Mouse (Mus musculus) layer of hippocampus, postnatal 10 days (tissue): Measurements from ENCODE around the gene Aoc1. TPM values are rescaled to one million over a fixed set of nuclear protein-coding genes. Genes with fewer than 3 reads are reported as not detected.

Source experiments
- DNase-seq, 2 experiments: peaks; one replicate each; pipeline ENCODE4 v3.0.0; 2021; ENCODE audit warnings: low spot score in 2 of 2
- total RNA-seq, 2 experiments: library from RNA; stranded (reverse); gene quantifications; 2 replicates each; pipeline ENCODE4 v1.2.3; 2021

Gene Aoc1
- total RNA-seq, 2 experiments from 2014 or later: not detected

DNA sequence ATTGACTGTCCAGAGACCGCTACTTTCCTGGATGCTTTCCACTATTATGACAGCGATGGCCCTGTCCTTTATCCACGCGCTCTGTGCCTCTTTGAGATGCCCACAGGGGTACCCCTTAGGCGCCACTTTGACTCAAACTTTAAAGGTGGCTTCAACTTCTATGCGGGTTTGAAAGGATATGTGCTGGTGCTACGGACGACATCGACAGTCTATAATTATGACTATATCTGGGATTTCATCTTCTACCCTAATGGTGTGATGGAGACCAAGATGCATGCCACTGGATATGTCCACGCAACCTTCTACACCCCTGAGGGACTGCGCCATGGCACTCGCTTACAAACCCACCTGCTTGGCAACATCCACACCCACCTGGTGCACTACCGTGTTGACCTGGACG, 33.7 kb downstream of the Aoc1 start:
- DNase-seq: no peak

- DNase-seq: no peak
Measured at GRCm38 (mm10) chr6:48909229-48909628, 36.5 kb downstream of the Aoc1 start.

DNA sequence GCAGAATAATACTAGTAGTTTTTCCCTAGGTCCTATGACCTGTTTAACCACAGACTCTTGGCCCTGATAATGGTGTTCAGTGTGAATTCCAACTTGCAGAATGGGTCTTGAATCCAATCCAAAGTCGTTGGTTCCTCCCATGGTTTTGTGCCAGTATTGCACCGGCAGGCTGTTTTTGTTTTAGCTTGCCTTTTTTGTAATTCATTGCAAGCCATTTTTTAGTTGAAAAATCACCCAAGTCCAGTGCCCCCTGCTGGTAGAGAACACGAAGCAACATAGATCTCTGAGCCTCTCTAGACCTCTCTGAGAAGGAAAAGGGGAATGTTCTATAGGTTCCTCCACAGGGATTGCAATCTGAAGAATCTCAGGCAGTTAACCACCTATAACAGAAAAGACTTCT, 39.3 kb downstream of the Aoc1 start:
- DNase-seq: peak; percentile 6 to 16

DNA sequence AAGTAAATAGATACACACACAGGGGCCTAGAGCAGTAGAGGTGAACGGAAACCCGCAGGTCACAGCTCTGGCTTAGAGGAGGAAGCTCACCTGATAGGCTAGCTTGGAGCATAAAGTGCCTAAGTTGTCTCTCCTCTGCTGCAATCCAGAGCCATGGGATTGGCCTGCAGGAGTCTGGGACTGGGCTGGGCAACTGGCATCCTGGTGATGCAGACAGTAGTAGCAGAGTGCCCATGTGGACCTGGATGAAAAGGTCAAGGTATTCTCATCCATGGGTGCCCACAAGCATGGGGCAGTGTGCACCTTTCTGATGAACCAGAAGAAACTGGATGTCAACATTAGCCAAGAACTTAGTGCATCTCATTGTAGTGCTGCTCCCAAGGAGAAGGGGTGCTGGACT, 40.9 kb downstream of the Aoc1 start:
- no peak for DNase-seq

DNA sequence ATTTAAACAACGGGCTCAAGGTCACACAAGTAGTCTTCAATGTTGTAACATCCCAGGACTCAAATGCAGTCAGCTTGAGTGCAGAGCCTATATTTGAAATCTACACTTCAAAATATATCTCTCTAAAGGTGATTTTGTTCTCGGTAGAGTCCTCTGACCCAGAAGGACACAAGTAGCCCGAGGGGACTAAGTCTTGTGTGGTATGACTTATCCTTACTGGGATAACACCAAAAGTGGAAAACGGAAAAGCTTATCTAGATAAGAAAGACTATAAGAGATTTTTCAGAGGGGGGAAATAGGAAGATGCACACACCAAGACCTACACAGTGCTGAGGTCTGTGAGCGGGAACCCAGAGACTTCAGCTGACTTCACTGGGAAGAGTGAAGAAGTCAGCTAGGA, 56.9 kb downstream of the Aoc1 start, which contains the start of gene 1600015I10Rik:
TSS of gene 1600015I10Rik (plus strand) at position 301 of the 400 bp plus-strand sequence.
- no peak for DNase-seq

- no peak for DNase-seq
Measured at GRCm38 (mm10) chr6:48949596-48949995, 76.9 kb downstream of the Aoc1 start.

DNA sequence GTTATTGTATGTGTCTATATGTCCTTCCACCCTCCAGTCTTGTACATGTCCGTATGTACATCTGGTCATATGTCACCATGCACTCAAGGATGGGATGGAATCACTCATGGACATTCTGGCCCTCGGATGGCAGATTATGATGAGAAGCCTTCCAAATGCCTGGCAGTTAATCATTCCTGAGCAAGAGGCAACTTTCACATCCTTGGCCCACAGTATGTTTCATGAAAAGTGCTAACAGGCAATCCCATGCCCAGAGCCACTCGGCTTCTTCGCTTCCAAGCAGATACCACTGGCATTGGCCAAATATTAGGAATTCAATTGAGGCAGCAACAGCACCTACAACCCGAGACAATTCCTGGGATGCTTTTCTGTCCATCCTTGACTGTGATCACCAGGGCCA, 78.0 kb downstream of the Aoc1 start:
- no peak for DNase-seq

- DNase-seq: no peak
Measured at GRCm38 (mm10) chr6:48951630-48952029, 78.9 kb downstream of the Aoc1 start.

DNA sequence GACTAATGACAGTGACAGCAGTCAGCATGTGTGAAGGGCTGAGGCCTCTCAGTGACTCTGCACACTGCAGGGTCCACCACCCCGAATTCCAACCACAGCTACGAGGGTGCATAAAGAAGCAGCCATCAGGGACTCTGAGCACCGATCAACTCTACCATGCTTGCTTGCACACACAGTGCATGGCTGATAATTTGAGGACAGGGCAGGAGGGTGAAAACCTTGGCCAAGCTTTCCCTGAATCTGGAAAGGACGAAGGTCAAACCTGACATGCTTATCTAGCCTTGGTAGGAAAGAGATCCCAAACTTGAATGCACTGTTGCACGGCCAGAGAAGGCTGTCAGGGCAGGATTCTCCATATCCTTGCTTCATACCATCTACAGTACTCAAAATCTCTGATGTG, 80.5 kb downstream of the Aoc1 start:
- DNase-seq: no peak

GRCm38 (mm10) chr6:48954211-48954610, 81.5 kb downstream of the Aoc1 start:
- DNase-seq: no peak

- DNase-seq: peak; percentile 47 to 64
Measured at GRCm38 (mm10) chr6:48954946-48955345, 82.2 kb downstream of the Aoc1 start.

DNA sequence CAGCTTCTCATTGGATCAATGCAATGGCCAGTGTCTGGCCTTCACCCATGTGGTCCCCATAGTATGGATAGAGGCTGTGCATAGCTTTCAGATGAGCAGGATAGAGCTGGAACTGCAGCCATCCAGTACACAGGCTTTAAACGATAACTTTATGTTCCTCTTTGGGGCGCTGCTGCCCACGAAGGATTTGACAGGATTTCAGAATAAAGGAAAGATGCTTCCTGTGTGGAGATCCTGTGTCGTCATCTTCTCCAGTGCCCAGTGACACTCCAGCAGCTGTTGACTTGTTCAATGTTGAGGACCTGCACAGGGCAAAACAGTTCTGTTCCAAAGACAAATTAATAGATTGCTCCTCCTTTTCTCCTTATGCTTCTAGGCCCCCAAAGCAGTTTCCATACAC, 84.1 kb downstream of the Aoc1 start:
- no peak for DNase-seq

- DNase-seq: peak; percentile 47 to 61
Measured at GRCm38 (mm10) chr6:48958053-48958452, 85.4 kb downstream of the Aoc1 start.

Other genes starting within 250 kb of the Aoc1 start
- 10 to 100 TPM; 13.7 to 15.5 TPM for gene AI854703, start 246.1 kb upstream of the Aoc1 start, total RNA-seq
- 1 to 10 TPM; 1.5 to 1.7 TPM for gene Gimap8, start 225.7 kb upstream of the Aoc1 start, total RNA-seq
- gene Gimap9, start 196.8 kb upstream of the Aoc1 start, total RNA-seq: 1 to 10 TPM; 1.0 to 1.4 TPM
- under 1 TPM; 0.58 to 0.71 TPM for gene Gimap4, start 188.3 kb upstream of the Aoc1 start, total RNA-seq
- 1 to 10 TPM; 6.2 to 8.2 TPM for gene Gimap6, start 164.7 kb upstream of the Aoc1 start, total RNA-seq
- gene Gm28053, start 154.3 kb upstream of the Aoc1 start, total RNA-seq: not detected
- not detected for gene Gimap7, start 154.3 kb upstream of the Aoc1 start, total RNA-seq
- 1 to 10 TPM; 3.0 to 3.2 TPM for gene Gimap1, start 133.8 kb upstream of the Aoc1 start, total RNA-seq
- 1 to 10 TPM in 1 of 2 experiments, under 1 TPM in 1; 0.98 to 1.2 TPM for gene Gimap5, start 126.7 kb upstream of the Aoc1 start, total RNA-seq
- gene Gimap3, start 102.0 kb upstream of the Aoc1 start, total RNA-seq: not detected
- gene Tmem176a, start 32.0 kb upstream of the Aoc1 start, total RNA-seq: 10 to 100 TPM; 14.7 to 15.4 TPM
- 10 to 100 TPM; 45.6 to 47.8 TPM for gene Tmem176b, start 31.4 kb upstream of the Aoc1 start, total RNA-seq
- not detected for gene 1600015I10Rik, start 57.0 kb downstream of the Aoc1 start, total RNA-seq
- not detected for gene Doxl2, start 102.1 kb downstream of the Aoc1 start, total RNA-seq
- gene Svs1, start 114.0 kb downstream of the Aoc1 start, total RNA-seq: not detected
- gene Gpnmb, start 163.7 kb downstream of the Aoc1 start, total RNA-seq: under 1 TPM; 0.53 to 0.58 TPM
- 10 to 100 TPM; 24.5 to 34.2 TPM for gene Malsu1, start 200.9 kb downstream of the Aoc1 start, total RNA-seq